8 mouse cellular contexts compared by ENCODE assay signal in the genomic region with DNA sequence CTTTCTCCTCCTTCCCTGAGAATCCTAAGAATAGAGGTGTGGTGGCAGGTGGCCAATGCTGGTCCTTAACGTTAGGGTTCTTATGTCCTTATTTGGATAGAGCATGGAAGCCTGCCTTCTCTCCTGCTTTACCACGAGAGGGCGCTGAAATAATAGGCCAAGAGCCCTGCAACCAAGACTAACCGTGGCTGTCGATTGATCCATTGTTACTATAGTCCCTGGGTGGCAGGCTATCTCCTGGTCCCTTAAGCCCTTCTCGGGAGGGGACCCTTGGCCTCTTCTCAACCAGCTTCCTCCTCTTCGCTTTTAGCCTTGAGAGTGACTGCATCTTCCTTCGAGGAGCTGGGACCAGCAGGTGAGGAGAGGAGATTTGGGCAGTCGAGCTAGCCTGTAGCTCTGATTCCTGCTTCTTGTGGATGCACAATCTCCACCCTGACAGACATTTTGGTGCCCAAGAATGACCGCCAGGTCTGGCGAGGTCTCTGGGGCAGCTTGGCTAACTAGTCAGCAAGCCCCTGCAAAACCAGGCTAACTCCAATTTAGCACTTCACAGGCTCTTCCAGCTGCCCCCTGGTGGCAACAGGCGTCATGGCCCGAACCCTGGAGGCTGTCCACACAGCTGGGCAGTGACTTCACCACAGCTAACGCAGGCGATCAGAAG. TPM values are rescaled to one million over a fixed set of nuclear protein-coding genes. Genes with fewer than 3 reads are reported as not detected.
DNase-seq lines count a peak whose midpoint lies in the region; ATAC-seq and TF ChIP-seq lines count a peak whose summit lies in the region.

No protein-coding gene starts in this region.

- no peaks in the 10 kb centered on the region for H3K27me3 ChIP-seq in erythroblast, embryonic 14.5 days (ENCODE audit: control insufficient read depth)
- peaks cover 13% of the 10 kb centered on the region for H3K27me3 ChIP-seq in heart, embryonic 12.5 days (replicated peaks)
- no peaks in the 10 kb centered on the region for H3K27me3 ChIP-seq in kidney, embryonic 16.5 days (ENCODE audit: insufficient read depth, low read length)

- no peak for TF ChIP-seq POLR2A in brain, embryonic 14.5 days (IDR thresholded peaks at IDR 0.05; ENCODE audit: borderline replicate concordance, extremely low read depth, insufficient read depth, insufficient read length, poor library complexity, severe bottlenecking)

- no peaks in the 10 kb centered on the region for H3K36me3 ChIP-seq in erythroblast, embryonic 14.5 days (ENCODE audit: control insufficient read depth)
- H3K36me3 ChIP-seq in heart, embryonic 12.5 days, result no peaks in the 10 kb centered on the region
- no peaks in the 10 kb centered on the region for H3K36me3 ChIP-seq in kidney, embryonic 16.5 days (ENCODE audit: insufficient read depth, low read length)

- H3K4me2 ChIP-seq in heart, embryonic 12.5 days, result peak overlapping the region; percentile 66
- peak overlapping the region; percentile 58 for H3K4me2 ChIP-seq in kidney, embryonic 16.5 days (replicated peaks; ENCODE audit: low read depth, low read length)

- H3K9me3 ChIP-seq in erythroblast, embryonic 14.5 days (ENCODE audit: control insufficient read depth, low read length), result no peaks in the 10 kb centered on the region
- H3K9me3 ChIP-seq in heart, embryonic 12.5 days (replicated peaks), result no peaks in the 10 kb centered on the region
- H3K9me3 ChIP-seq in kidney, embryonic 16.5 days (ENCODE audit: low read length), result no peaks in the 10 kb centered on the region

- H3K27ac ChIP-seq in heart, embryonic 12.5 days (ENCODE audit: poor library complexity, severe bottlenecking), result no peak overlapping the region
- H3K27ac ChIP-seq in kidney, embryonic 16.5 days (ENCODE audit: low read length), result no peak overlapping the region

- peak overlapping the region; percentile 2 for H3K4me3 ChIP-seq in erythroblast, embryonic 14.5 days (replicated peaks)
- peak overlapping the region; percentile 25; the same call in 1 of the 2 replicates for H3K4me3 ChIP-seq in heart, embryonic 12.5 days
- H3K4me3 ChIP-seq in kidney, embryonic 16.5 days (ENCODE audit: low read length), result peak overlapping the region; percentile 28

- H3K4me1 ChIP-seq in erythroblast, embryonic 14.5 days (ENCODE audit: control insufficient read depth), result peaks cover 11% of the 10 kb centered on the region
- H3K4me1 ChIP-seq in heart, embryonic 12.5 days (replicated peaks), result peaks cover 4% of the 10 kb centered on the region; the same call in 1 of the 2 replicates
- H3K4me1 ChIP-seq in kidney, embryonic 16.5 days (ENCODE audit: insufficient read depth, low read length), result peaks cover 6% of the 10 kb centered on the region; the same call in 1 of the 2 replicates

- TF ChIP-seq CTCF in brain, embryonic 14.5 days (IDR thresholded peaks at IDR 0.05; ENCODE audit: borderline replicate concordance, extremely low read depth, insufficient read depth, insufficient read length), result peak; percentile 96

- ATAC-seq in heart, embryonic 12.5 days (ENCODE audit: insufficient number of reproducible peaks, low FRiP score), result peak; percentile 68; the same call in 1 of the 2 replicates
- peak; percentile 83 for ATAC-seq in kidney, embryonic 16.5 days (ENCODE audit: low FRiP score, low TSS enrichment)
- peak; percentile 51 for ATAC-seq in monocyte, adult 5-6 weeks (replicated peaks; ENCODE audit: insufficient number of reproducible peaks, low FRiP score, low TSS enrichment, poor library complexity, severe bottlenecking)

- DNase-seq in CD4-positive, CD25-positive, alpha-beta regulatory T cell, adult 2 months (ENCODE audit: low read depth, low spot score), result peak; percentile 75
- peak; percentile 92 for DNase-seq in brain, embryonic 14.5 days (ENCODE audit: low read depth)
- peak; percentile 75 for DNase-seq in liver
- peak; percentile 63 to 65 for DNase-seq in spleen, postnatal 36 days (ENCODE audit: low spot score in 2 of 2)

- no peak overlapping the region for H3K9ac ChIP-seq in heart, embryonic 12.5 days
- 0 out of 2 replicates have a peak overlapping the region, but pooled peaks have one; percentile 20 for H3K9ac ChIP-seq in kidney, embryonic 16.5 days (replicated peaks; ENCODE audit: low read length)

- WGBS in heart, embryonic 12.5 days, result 6% methylated on average over 15 of the region's 15 CpGs
- WGBS in kidney, embryonic 16.5 days, result 7% methylated on average over 15 of the region's 15 CpGs

RNA-seq across cellular contexts. Expression of gene Cpne2, which starts 40.6 kb away (rescaled TPM):
- polyA plus RNA-seq in brain, embryonic 14.5 days (2012; rRNA removed), result 30.1 and 31.5 TPM in 2 replicates
- 0.06 TPM in 1 of 2 replicates, not detected in the other for polyA plus RNA-seq in erythroblast, embryonic 14.5 days (2012)
- polyA plus RNA-seq in heart, embryonic 12.5 days (2016; fragmentation: Nextera tagmentation; extraction: Ambion mirVana), result 7.0 and 7.7 TPM in 2 replicates
- 10.2 and 13.5 TPM in 2 replicates for polyA plus RNA-seq in kidney, embryonic 16.5 days (2015; fragmentation: Nextera tagmentation; extraction: Ambion mirVana)
- 6.0 to 7.8 TPM (median 6.9 TPM) in 3 replicates for total RNA-seq in monocyte, adult 5-6 weeks (2017)

RNA-seq across cellular contexts. Expression of gene Nlrc5, which starts 58.0 kb away (rescaled TPM):
- polyA plus RNA-seq in brain, embryonic 14.5 days (2012; rRNA removed), result 0.36 and 0.64 TPM in 2 replicates
- 0.04 TPM in 1 of 2 replicates, not detected in the other for polyA plus RNA-seq in erythroblast, embryonic 14.5 days (2012)
- 0.08 and 0.19 TPM in 2 replicates for polyA plus RNA-seq in heart, embryonic 12.5 days (2016; fragmentation: Nextera tagmentation; extraction: Ambion mirVana)
- 0.15 TPM in 1 of 2 replicates, not detected in the other for polyA plus RNA-seq in kidney, embryonic 16.5 days (2015; fragmentation: Nextera tagmentation; extraction: Ambion mirVana)
- 77.4 to 130 TPM (median 92.6 TPM) in 3 replicates for total RNA-seq in monocyte, adult 5-6 weeks (2017)
